Mouse (Mus musculus) CH12.LX (cell line): ENCODE data around the gene Slc25a23. TPM values are rescaled to one million over a fixed set of nuclear protein-coding genes. Genes with fewer than 3 reads are reported as not detected.

ENCODE experiments used
- DNase-seq: peaks from one replicate; pipeline ENCODE4 v3.0.0-alpha.2; 2013; ENCODE audit errors: extremely low read depth
- H3K27ac ChIP-seq: 2 replicates; pipeline ENCODE4 v1.5.1; 2012; ENCODE audit warnings: low read depth, mild to moderate bottlenecking, control low read depth, moderate library complexity; ENCODE audit not compliant: insufficient read depth
- H3K27me3 ChIP-seq: replicated peaks from 2 replicates; pipeline ENCODE3; 2012; ENCODE audit warnings: inconsistent platforms
- H3K36me3 ChIP-seq, 2 experiments: replicated peaks in 1 of 2; 2 replicates each; pipeline versions ENCODE3 to v1.6.1; 2012; ENCODE audit warnings: inconsistent platforms in 1 of 2, low read length in 1 of 2, mild to moderate bottlenecking in 1 of 2, mixed read lengths in 1 of 2, moderate library complexity in 1 of 2; ENCODE audit not compliant: control insufficient read depth in 1 of 2, insufficient read depth in 1 of 2
- H3K4me1 ChIP-seq, 2 experiments: 2 replicates each; pipeline ENCODE4 v1.6.1; 2012; ENCODE audit warnings: inconsistent platforms in 1 of 2, moderate library complexity in 1 of 2; ENCODE audit not compliant: insufficient read depth in 2 of 2, control insufficient read depth in 1 of 2
- H3K4me2 ChIP-seq: 2 replicates; pipeline ENCODE4 v1.6.1; 2012; ENCODE audit warnings: low read depth, mild to moderate bottlenecking, control low read depth; ENCODE audit not compliant: poor library complexity, insufficient read depth, severe bottlenecking
- H3K4me3 ChIP-seq, 3 experiments: fragments of 150-350 bp in 1 of 3; sonication (generic) in 1 of 3; replicated peaks in 1 of 3; 2 replicates each; pipeline versions ENCODE3 to v1.5.1; 2011 to 2012; ENCODE audit warnings: low read depth in 2 of 3, low read length in 2 of 3, mild to moderate bottlenecking in 2 of 3, moderate library complexity in 2 of 3, control low read depth in 1 of 3, improper control_type of control experiment in 1 of 3, inconsistent platforms in 1 of 3, mixed read lengths in 1 of 3; ENCODE audit not compliant: poor library complexity in 1 of 3
- H3K79me2 ChIP-seq: replicated peaks from 2 replicates; pipeline ENCODE4 v1.6.1; 2012; ENCODE audit warnings: mild to moderate bottlenecking, moderate library complexity; ENCODE audit not compliant: control insufficient read depth, poor library complexity, insufficient read depth, severe bottlenecking; ENCODE audit errors: extremely low read depth
- H3K9ac ChIP-seq: 2 replicates; pipeline ENCODE4 v1.6.1; 2012; ENCODE audit warnings: low read depth, mild to moderate bottlenecking, control low read depth, moderate library complexity; ENCODE audit not compliant: insufficient read depth
- H3K9me3 ChIP-seq: replicated peaks from 2 replicates; pipeline ENCODE3; 2012; ENCODE audit warnings: low read length, inconsistent platforms, mixed read lengths
- CHD2 ChIP-seq: IDR thresholded peaks from 2 replicates; pipeline ENCODE4 v1.6.1; 2011; ENCODE audit warnings: low read length, improper control_type of control experiment
- CTCF ChIP-seq, 2 experiments: IDR thresholded peaks in 1 of 2; conservative IDR thresholded peaks in 1 of 2; 2 replicates each; pipeline ENCODE4 v1.5.1; 2011 to 2012; ENCODE audit warnings: low read depth in 2 of 2, low read length in 2 of 2, improper control_type of control experiment in 1 of 2, inconsistent platforms in 1 of 2, mild to moderate bottlenecking in 1 of 2, moderate library complexity in 1 of 2
- E2F4 ChIP-seq: IDR thresholded peaks from 2 replicates; pipeline ENCODE4 v1.6.1; 2011; ENCODE audit warnings: low read depth, low read length, improper control_type of control experiment; ENCODE audit not compliant: insufficient replicate concordance
- GABPA ChIP-seq: IDR thresholded peaks from 2 replicates; pipeline ENCODE4 v1.6.1; 2012; ENCODE audit warnings: low read depth, low read length, improper control_type of control experiment, inconsistent platforms; ENCODE audit not compliant: insufficient replicate concordance
- JUN ChIP-seq: IDR thresholded peaks from 2 replicates; pipeline ENCODE4 v1.6.1; 2011; ENCODE audit warnings: low read depth, mild to moderate bottlenecking, low read length, improper control_type of control experiment, moderate library complexity; ENCODE audit not compliant: insufficient read depth
- KAT2A ChIP-seq: IDR thresholded peaks from 2 replicates; pipeline ENCODE4 v1.6.1; 2012; ENCODE audit warnings: low read length, improper control_type of control experiment, inconsistent platforms; ENCODE audit not compliant: insufficient replicate concordance
- MAFK ChIP-seq: IDR thresholded peaks from 2 replicates; pipeline ENCODE4 v1.6.1; 2011; ENCODE audit warnings: low read length, improper control_type of control experiment; ENCODE audit not compliant: insufficient replicate concordance
- MAX ChIP-seq: IDR thresholded peaks from 2 replicates; pipeline ENCODE4 v1.6.1; 2011; ENCODE audit warnings: low read length, improper control_type of control experiment
- MAZ ChIP-seq: IDR thresholded peaks from 2 replicates; pipeline ENCODE4 v1.6.1; 2012; ENCODE audit warnings: low read depth, mild to moderate bottlenecking, inconsistent platforms, low read length, improper control_type of control experiment, moderate library complexity
- MEF2A ChIP-seq: IDR thresholded peaks from 2 replicates; pipeline ENCODE4 v1.6.1; 2014; ENCODE audit warnings: low read depth, mild to moderate bottlenecking, inconsistent platforms, low read length, improper control_type of control experiment, borderline replicate concordance
- MXI1 ChIP-seq: IDR thresholded peaks from 2 replicates; pipeline ENCODE4 v1.6.1; 2011; ENCODE audit warnings: mild to moderate bottlenecking, low read depth, low read length, improper control_type of control experiment
- MYC ChIP-seq: IDR thresholded peaks from 2 replicates; pipeline ENCODE4 v1.6.1; 2011; ENCODE audit warnings: low read depth, mild to moderate bottlenecking, improper control_type of control experiment, low read length
- NRF1 ChIP-seq: IDR thresholded peaks from 2 replicates; pipeline ENCODE4 v1.6.1; 2014; ENCODE audit warnings: low read depth, mild to moderate bottlenecking, inconsistent platforms, low read length, improper control_type of control experiment, moderate library complexity
- POLR2A ChIP-seq: IDR thresholded peaks from 2 replicates; pipeline ENCODE4 v1.6.1; 2011; ENCODE audit warnings: low read depth, mild to moderate bottlenecking, improper control_type of control experiment, low read length
- POLR2AphosphoS2 ChIP-seq: IDR thresholded peaks from 2 replicates; pipeline ENCODE4 v1.6.1; 2011; ENCODE audit warnings: low read depth, low read length, improper control_type of control experiment
- SIN3A ChIP-seq: IDR thresholded peaks from 2 replicates; pipeline ENCODE4 v1.6.1; 2012; ENCODE audit warnings: low read length, improper control_type of control experiment, inconsistent platforms
- SMC3 ChIP-seq: IDR thresholded peaks from 2 replicates; pipeline ENCODE4 v1.6.1; 2011; ENCODE audit warnings: low read depth, low read length, improper control_type of control experiment
- TCF12 ChIP-seq: IDR thresholded peaks from 2 replicates; pipeline ENCODE4 v1.6.1; 2014; ENCODE audit warnings: low read depth, mild to moderate bottlenecking, inconsistent platforms, low read length, improper control_type of control experiment
- ZC3H11A ChIP-seq: IDR thresholded peaks from 2 replicates; pipeline ENCODE4 v1.6.1; 2012; ENCODE audit warnings: low read depth, mild to moderate bottlenecking, inconsistent platforms, low read length, improper control_type of control experiment
- ZKSCAN1 ChIP-seq: IDR thresholded peaks from 2 replicates; pipeline ENCODE4 v1.6.1; 2012; ENCODE audit warnings: low read depth, inconsistent platforms, low read length, improper control_type of control experiment, borderline replicate concordance
- dilution Hi-C: fragments of 300-500 bp; cut with MboI; formaldehyde crosslinking; loops from 2 replicates; pipeline ENCODE4 v1.14.3; 2020; ENCODE audit warnings: low sequenced_read_pairs; ENCODE audit not compliant: extremely low pct_unique_long_range_greater_than_20kb, extremely low pct_ligation_motif_present
- in situ Hi-C: fragments of 300-500 bp; cut with MboI; formaldehyde crosslinking; loops from 3 replicates; pipeline ENCODE4 v1.14.3; 2019; ENCODE audit warnings: low sequenced_read_pairs, low pct_ligation_motif_present, low pct_unique_long_range_greater_than_20kb, mixed read lengths
- polyA plus RNA-seq: library from polyadenylated mRNA; unstranded; fragments of >175 nt; gene quantifications from 2 replicates; pipeline ENCODE4 v1.2.1, GENCODE M21; 2012; ENCODE audit warnings: low read depth; ENCODE audit not compliant: insufficient read length
- total RNA-seq, 2 experiments: library from RNA; depleted of rRNA; stranded (reverse); fragments of 300-350 nt in 1 of 2; fragments of >200 nt in 1 of 2; gene quantifications; 2 replicates each; pipeline ENCODE4 v1.2.3; 2012 to 2014

The Slc25a23 gene
- total and polyA plus RNA-seq, 3 experiments, result 2.2 to 13.8 (median 6.9) TPM

GRCm38 (mm10) chr17:57047406-57047805, 12.3 kb downstream of the Slc25a23 start:
- H3K27ac ChIP-seq, result no peak overlapping the region
- no peaks in the 10 kb centered on the region for H3K27me3 ChIP-seq
- H3K4me2 ChIP-seq, result no peak overlapping the region
- DNase-seq, result no peak
- H3K79me2 ChIP-seq, result no peaks in the 10 kb centered on the region
- TF ChIP-seq MAX, result no peak
- TF ChIP-seq SIN3A, result no peak
- TF ChIP-seq MEF2A, result no peak
- no peak for TF ChIP-seq TCF12
- TF ChIP-seq CTCF (conservative IDR thresholded peaks at IDR 0.05 in 1 of 2, IDR thresholded peaks at IDR 0.05 in 1 of 2; ENCODE audit: low read depth in 2 of 2, low read length in 2 of 2), result no peak
- no peak for TF ChIP-seq JUN
- no peak for TF ChIP-seq MYC
- no peak for TF ChIP-seq MXI1
- no peak for TF ChIP-seq ZC3H11A
- no peak for TF ChIP-seq CHD2
- no peak for TF ChIP-seq E2F4
- TF ChIP-seq NRF1, result no peak
- TF ChIP-seq KAT2A, result no peak
- no peak for TF ChIP-seq MAFK
- TF ChIP-seq ZKSCAN1, result no peak
- H3K36me3 ChIP-seq, result peaks cover 32 to 43% of the 10 kb centered on the region in 2 experiments
- H3K9ac ChIP-seq, result no peak overlapping the region
- dilution Hi-C loops, result no loop called here
- in situ Hi-C loops, result no loop called here
- no peaks in the 10 kb centered on the region for H3K9me3 ChIP-seq
- H3K4me3 ChIP-seq, result no peak overlapping the region
- H3K4me1 ChIP-seq, result peaks cover 0 to 30% of the 10 kb centered on the region in 2 experiments; a peak in 2 of 4 replicates

- Histone ChIP-seq H3K79me2 (no peaks in the 10 kb centered on the region), H3K4me1 (peaks cover 0 to 6% of the 10 kb centered on the region in 2 experiments; a peak in 2 of 4 replicates), H3K4me2 (no peak within 1 kb of the TSS), H3K9me3 (no peaks in the 10 kb centered on the region), H3K27me3 (no peaks in the 10 kb centered on the region), H3K36me3 (peaks cover 16 to 21% of the 10 kb centered on the region in 2 experiments), H3K4me3 (no peak within 1 kb of the TSS), H3K27ac (no peak within 1 kb of the TSS), H3K9ac (no peak within 1 kb of the TSS)
- no peak for TF ChIP-seq POLR2AphosphoS2
- no peak for TF ChIP-seq GABPA
- no peak for TF ChIP-seq SMC3
- TF ChIP-seq NRF1, result no peak
- no peak for TF ChIP-seq MAZ
- no peak for TF ChIP-seq POLR2A
- dilution Hi-C loops (no loop called here), in situ Hi-C loops (no loop called here)
- DNase-seq, result no peak
Measured at GRCm38 (mm10) chr17:57041554-57041953, 18.1 kb downstream of the Slc25a23 start, which contains the start of gene Slc25a41. Gene Slc25a41, minus strand, starts transcription at chr17:57041654.
